Mouse (Mus musculus): ENCODE measurements at regions not wholly inside any gene's neighbourhood (a gene's known extent, or its start where the extent isn't known, plus 50 kb on each side); places are given as distances from the start of the nearest gene placed in this dataset.

DNA sequence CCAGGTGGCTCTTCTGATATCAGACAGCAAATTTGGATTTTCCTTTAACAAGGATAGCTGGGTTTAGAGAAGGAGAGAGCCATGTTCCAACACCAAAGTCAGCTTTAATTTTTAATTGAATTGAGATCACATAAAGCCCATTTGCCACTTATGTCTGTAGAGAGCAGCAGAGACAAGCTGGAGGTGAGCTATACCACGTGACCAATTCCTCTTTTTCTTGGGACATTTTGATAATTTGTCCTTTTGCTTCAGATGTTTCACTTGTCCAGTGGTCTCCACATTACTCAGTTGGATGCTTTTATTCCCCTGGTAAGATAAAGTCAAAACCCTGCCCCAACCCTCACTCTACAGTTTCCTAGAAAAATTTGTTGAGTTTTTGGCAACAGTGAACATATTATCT is 248.6 kb upstream of the Ndst4 start:
- in situ Hi-C loops (cut with MboI, MseI) = no loop called here

DNA sequence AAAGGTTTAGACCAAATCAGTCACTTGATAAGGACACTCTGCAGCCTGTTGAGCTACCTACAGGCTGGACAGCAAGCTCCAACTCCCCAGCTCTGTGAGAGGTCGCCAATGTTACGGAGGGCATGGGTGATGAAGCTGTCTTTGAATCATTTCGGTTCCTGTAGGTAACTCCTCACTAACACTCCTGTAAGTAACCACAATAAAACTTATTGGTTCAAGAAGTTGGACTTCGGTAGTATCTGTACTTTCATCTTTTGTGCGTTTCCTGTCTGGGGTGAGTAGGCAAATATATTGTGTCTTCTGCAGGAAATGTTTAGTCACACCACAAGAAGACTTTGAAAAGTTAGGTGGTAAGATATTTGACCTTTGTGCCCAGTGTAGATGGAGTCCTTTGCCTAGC is 244.1 kb upstream of the Ndst4 start:
- in situ Hi-C loops (cut with MboI, MseI) = loop anchor here in 1 of 2 experiments (10.0 kb wide), 1 partner anchor 1995 kb away; no protein-coding TSS in a partner anchor

DNA sequence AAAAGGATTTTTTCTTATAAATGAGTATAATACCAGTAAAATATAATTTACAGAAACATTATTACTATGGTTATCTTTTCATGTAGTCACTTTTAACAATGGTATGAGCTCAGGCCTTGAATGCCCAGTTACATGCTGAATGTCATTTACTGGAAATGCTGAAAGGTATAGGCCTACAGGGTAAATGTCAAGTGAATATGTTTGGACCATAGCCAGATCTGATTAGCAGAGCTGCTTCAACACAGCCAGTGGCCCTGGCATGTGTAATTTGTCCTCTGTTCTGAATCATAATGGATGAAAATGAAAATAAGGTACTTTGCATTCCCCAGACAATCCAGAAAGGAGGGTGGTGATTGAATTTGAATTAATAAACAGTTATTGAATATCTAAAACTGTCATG is 213.3 kb upstream of the Ndst4 start:
- in situ Hi-C loops (cut with MboI, MseI) = no loop called here

DNA sequence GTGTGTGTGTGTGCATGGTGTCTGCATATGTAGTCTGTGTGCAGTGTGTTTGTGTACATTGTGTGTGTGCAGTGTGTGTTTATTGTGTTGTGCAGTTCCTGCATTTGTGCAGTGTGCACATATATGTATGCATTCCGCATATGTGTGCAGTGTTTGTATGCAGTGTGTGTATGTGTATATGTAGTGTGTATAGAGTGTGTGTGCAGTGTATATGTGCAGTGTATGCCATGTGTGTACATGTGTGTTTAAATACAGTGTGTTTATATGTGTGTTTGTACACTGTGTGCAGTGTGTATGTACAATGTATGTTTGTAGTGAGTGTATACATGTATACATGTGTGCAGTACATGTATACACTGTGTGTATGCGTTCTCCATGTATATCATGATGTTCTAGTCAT is 183.0 kb upstream of the Ndst4 start:
- in situ Hi-C loops (cut with MboI, MseI) = no loop called here

DNA sequence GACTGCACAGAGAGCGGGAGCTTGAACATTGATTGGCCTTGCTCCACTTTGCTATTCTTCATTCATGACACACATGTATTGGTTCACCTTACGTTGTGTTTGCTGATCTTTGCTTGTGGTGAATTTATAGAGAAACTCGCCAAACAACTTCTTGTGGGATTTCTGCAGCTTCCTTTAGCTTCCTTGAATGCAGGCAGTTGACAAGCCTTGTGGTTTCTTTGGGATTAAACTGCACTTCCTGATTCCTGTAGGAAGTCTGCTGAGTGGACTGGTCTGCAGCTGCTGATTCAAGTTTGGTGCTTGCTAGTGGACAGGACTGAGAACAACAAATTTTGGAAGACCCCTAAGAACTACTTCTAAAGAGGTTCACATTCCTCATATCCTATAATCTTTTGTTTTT is 152.8 kb upstream of the Ndst4 start:
- in situ Hi-C loops (cut with MboI, MseI) = no loop called here

DNA sequence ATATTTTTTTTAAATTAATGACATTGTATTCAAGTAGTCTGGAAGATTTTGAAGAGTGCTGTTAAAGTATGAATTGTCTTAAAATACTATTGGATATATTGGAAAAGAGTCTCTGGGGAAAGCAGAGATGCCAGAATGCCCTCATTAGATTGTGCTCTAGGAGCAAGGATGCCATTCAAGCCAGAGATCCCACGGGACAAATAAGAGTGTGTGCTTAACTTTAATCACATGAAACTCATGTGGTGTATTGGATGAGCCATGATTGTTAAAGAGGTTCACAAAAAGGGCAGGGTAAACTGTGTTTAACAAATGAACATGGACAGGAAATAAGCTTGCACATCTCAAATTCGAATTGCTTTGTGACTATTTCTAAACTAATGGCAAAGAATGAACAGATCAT is 143.0 kb upstream of the Ndst4 start:
- in situ Hi-C loops (cut with MboI, MseI) = no loop called here

DNA sequence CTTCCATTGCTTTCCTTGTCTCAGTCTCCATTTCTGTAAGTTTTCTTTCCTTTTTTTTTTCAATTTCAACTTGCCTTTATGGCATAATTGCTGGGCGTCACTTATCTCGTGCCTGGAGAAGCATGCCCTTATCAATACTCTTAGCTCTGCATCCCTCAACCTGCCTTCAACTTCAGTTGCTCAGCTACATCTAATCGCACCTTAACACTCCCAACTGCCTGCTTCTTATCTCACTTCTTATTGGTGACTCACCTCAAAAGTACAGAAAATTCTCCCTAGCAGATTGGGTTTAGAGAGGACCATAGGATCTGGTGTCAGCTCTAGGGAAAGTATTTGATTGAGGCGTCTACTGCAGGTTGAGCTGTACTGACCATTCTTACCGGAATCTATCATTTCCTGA is 133.2 kb upstream of the Ndst4 start:
- in situ Hi-C loops (cut with MboI, MseI) = no loop called here

DNA sequence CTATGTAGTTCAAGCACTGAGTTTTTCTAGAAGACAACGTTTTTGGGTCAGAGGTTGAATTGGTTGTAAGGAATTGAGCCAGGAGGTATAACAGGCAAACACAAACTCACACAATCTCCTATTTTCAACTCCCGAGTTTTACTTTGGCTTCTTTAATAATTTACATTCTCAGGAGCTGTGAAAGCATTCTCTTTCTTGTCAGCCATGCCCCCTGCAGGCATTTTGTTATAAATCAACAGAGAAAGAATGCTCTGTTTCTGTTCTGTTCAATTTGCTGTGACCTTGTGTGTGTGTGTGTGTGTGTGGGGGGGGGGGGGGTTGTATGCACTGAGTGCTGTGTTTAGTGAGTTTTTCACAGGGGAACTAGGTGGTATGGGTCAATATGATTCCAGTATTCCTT is 132.7 kb upstream of the Ndst4 start:
- in situ Hi-C loops (cut with MboI, MseI) = no loop called here

DNA sequence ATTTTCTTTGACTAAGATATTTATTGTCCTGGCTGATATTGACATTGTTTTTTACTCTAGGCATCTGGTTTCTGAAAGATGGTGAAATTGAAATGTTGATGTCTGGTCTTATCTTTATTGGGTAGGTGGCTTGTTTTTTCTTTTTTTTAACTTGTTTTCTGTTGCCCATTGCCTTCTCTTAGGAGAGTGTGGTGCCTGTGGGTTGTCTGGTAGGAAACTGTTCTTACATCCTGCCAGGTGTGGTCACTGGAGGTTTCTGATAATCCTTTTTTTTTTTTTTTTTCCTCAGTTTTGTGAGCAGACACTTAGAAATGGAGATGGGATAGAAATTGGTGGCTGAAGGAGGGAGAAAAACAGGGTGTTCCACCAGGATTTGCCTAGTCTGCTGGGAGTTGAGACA is 125.3 kb upstream of the Ndst4 start:
- in situ Hi-C loops (cut with MboI, MseI) = no loop called here

DNA sequence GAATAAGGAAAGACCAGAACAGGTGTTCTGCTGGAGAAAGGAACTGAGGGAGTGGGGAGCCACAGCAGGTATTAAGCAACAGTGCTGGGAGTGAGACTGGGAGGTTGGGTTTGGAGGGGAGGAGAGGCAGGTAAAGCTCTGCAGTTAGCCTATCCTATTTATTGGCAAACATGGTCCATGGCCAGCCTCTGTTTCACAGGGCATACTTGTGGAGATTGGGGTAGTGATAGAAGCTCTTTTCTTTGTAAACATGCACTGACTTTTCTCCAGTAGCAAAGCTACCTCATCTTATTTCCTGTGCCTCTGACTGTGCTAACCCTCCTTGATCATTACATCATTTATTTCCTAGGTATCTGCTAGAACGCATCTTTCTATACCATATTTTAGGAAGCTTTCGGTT is 124.9 kb upstream of the Ndst4 start:
- in situ Hi-C loops (cut with MboI, MseI) = no loop called here

DNA sequence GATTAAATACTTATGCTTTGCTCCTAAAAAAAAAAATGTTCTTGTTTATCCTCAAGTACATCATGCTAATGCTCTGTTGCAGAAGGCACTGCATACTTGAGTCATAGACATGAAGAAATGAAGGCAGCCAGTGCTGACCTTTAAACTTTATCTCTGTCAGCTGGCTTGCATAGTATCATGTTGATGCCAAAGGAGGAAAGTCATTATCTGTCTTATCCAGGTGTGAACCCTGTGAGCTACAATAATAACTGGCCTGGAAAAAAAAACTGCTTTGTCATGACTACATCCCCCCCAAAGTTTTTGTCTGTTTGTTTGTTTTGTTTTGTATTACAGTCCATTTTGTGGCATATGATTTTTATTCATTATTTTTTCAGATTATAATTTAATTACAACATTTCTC is 124.3 kb upstream of the Ndst4 start:
- in situ Hi-C loops (cut with MboI, MseI) = no loop called here

DNA sequence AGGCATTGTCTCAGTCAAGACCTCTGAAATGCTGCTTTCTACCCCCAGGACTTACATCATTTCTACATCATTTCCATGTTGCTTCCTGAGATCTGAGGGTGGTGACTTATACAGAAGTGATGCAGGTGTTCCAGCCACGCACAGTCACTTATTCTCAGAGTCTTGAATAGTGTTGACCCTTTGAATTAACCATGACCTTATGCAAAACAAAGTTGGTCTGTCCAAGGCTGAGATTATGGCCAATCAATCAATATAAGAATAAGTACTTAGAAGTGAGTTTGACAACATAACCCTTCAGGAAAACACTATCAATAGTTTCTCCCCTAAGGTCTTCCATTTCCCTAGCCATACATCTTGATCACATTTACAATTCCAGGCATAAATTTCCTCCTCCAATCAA is 115.3 kb upstream of the Ndst4 start:
- in situ Hi-C loops (cut with MboI, MseI) = no loop called here

DNA sequence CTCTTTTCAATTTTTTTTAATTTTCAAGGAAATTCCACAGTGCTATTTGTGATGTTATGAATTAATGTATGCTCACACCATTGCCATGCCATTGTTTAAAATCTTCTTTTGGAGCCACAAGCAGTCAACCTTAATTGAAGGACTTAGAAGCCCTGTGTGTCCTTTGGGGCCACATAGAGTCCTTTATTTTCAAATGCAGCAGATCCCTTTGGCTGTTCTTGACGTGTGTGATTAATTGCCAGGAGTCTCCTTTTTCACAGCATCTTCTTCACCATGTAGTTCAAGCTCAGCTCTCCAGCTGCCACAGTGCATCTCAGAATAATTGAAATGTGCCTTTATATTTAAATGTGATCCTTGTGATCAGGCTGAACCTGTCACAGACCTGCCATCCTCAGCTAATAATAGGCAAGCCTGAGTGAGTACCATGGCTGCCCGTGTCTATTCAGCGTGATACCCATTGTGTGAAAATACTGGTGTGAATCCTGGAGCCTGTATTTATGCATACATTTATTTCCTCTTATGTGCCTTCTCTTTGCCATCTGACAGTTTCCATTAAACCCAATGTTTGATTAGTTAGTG is 114.4 kb upstream of the Ndst4 start:
- in situ Hi-C loops (cut with MboI, MseI) = no loop called here

DNA sequence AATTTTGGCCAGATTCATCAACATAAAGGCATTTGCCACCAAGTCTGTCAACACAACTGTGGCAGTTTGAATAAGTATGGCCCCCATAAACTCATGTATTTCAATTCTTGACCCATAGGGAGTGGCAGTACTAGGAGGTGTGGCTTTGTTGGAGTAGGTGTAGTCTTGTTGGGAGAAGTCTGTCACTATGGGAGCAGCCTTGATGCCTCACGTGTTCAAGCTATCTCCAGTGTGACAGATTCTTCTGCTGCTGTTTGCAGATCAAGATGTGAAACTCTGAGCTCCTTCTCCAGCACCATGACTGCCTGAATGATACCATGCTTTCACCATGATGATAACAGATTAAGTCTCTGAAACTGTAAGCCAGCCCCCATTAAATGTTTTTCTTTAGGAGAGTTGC is 97.2 kb upstream of the Ndst4 start:
- in situ Hi-C loops (cut with MboI, MseI) = no loop called here

DNA sequence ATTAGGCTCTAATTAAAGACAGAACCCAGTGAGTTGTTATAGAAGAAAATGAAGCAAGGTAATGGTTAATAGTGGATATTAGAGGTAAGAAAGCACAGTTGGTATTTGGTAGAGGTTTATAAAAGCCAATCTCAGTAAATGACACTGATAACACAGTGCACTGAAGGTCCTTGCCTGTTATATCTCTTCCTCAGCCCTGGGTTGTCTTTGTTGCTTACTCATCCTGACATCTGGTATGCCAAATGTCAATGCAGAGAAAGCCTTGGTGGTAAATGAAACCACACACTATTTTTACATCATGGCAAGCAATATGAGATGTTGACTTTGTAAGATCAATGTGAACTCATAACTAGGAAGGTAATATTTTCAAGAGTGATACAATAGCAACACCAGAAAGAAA is 76.8 kb upstream of the Ndst4 start:
- in situ Hi-C loops (cut with MboI, MseI) = no loop called here

DNA sequence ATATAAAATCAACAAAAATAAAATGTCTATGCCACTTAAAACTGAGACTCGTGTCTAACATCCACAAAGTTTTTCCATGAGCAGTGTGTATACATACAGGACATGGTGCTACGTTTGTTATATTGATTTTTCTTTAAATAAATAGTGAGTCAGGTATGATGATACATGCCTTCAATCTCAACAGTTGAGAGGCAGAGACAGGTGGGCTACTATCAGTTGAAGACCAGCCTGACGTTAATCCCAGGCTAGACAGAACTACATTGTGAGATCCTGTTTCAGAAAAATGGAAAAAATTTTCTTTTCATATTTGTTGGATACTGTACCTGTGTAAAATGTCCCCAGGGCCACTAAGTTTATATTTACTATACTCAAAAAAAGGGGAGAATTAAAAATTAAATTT is 66.5 kb upstream of the Ndst4 start:
- in situ Hi-C loops (cut with MboI, MseI) = loop anchor here in 1 of 2 experiments (10.0 kb wide), 1 partner anchor 1813 kb away; no protein-coding TSS in a partner anchor

DNA sequence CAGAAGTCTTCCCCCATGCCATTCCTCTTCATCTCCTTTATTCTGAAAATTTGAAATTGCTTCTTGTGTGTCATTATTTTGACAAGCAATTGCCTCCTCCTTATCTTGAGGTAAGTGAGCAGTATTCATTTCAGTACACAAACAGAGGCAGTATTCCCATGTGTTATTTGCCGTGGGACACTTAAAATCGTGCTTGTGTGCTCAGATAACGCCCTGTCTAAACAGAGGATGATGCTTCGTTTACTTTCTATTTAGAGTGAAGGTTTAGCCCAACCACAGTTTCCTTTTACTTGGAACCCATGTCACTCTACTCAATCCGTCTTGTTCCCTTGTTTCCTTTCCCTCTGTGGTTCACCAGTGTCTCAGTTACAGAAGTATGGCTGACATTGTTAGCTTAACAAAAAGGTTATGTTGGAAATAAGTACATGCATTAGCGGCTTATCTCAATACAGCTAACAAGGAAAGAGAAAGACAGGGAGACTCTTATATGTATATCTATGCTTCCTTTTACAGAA is 65.6 kb upstream of the Ndst4 start:
- in situ Hi-C loops (cut with MboI, MseI) = loop anchor here in 1 of 2 experiments (10.0 kb wide), 1 partner anchor 1813 kb away; no protein-coding TSS in a partner anchor

All from T-helper 17 cell (primary cell).